Mouse (Mus musculus) embryo, embryonic 11.5 days (tissue): ENCODE results near the gene Il12rb1.
"Not testable (repeated sequence)": the region's sequence is repeated elsewhere in the genome, so short reads cannot be mapped to it uniquely, and the experiment has no call there.

Experiments used
- DNase-seq: peaks from one replicate; pipeline ENCODE4 v3.0.0-alpha.2; 2012; ENCODE audit warnings: low read depth, low spot score

The Il12rb1 gene

GRCm38 (mm10) chr8:70800648-70801047, 7.6 kb upstream of the Il12rb1 start:
- DNase-seq, result no peak

DNA sequence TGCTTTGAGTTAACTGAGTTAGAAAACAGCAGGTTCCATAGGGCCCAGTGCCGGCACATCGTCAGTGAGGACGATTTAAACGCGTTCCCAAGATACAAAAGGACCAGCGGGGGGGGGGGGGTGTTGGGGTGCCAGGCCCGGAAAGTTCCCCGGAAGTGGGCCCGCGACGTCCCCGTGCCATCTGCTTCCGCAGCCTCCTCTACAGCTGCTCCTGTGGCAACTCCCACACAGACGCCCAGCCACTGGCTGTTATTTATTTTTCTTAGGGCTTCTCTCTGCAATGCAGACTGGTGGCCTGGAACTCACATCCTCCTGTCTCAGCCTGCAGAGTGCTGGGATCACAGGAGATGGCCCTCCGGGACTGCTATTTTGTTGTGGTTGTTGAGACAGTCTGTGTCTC, 7.1 kb upstream of the Il12rb1 start:
- no peak for DNase-seq

GRCm38 (mm10) chr8:70801830-70802229, 6.4 kb upstream of the Il12rb1 start:
- DNase-seq, result no peak

GRCm38 (mm10) chr8:70802786-70803510, 5.3 kb upstream of the Il12rb1 start:
- no peak for DNase-seq

GRCm38 (mm10) chr8:70803761-70804480, 4.3 kb upstream of the Il12rb1 start:
- no peak for DNase-seq

GRCm38 (mm10) chr8:70804481-70805206, 3.6 kb upstream of the Il12rb1 start, which contains the start of gene Mast3:
Gene Mast3 (minus strand): TSS chr8:70805054.
- peak; percentile 59 for DNase-seq

- DNase-seq, result no peak
Observed at GRCm38 (mm10) chr8:70806541-70806940, 1.7 kb upstream of the Il12rb1 start.

DNA sequence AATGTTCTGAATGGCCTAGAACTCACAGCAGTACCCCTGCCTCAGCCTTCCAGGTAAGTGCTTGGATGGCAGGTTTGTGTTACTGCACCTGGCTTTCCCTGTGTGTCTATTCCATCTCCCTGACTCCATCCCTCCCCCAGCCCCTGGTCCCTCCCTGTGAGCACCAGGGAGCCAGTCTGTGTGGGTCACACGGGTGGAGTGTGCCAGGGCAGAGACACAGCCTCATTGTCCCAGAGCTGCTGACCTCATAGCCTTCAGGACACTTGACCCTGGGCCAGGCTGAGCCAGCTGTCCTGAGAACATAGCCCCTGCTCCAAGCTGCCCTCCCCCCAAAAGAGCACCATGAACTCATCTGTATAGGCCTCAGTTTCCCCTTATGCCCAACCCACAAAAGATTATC, 945 bp upstream of the Il12rb1 start:
- no peak for DNase-seq

DNA sequence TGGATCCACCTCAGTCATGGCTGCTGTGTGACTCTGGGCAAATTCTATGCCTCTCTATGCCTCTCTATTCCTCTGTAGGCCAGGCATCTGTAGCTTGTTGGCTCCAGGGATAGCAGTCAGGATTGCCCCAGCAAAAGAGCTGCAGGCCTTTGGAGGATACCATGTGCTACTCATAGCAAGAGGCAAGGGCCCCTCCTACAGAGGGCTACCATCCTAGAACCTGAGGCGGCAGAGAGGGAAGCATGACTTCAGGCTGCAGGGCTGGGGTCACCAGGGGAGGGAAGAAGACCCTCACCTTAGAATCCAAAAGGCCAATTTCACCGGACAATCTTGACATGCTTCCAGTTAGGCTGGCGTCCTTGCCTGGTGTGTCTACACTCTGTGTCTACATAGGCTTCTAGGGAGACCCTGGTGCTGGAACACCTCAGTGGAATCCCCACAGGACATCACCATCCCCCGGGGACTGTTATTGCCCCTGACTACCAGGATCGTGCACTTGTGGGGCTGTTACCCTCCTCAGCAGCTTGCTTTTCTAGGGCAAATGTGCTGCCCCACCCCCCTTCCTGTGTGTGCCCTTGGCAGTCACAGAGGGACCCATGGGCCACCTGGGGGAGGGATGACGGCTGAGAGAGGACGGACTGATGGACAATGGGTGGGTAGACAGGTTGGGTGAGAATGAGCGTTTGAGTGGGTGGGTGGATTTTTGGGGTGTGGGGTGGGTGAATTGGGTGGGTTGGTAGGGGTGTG, 879 bp downstream of the Il12rb1 start:
- DNase-seq, result no peak

DNA sequence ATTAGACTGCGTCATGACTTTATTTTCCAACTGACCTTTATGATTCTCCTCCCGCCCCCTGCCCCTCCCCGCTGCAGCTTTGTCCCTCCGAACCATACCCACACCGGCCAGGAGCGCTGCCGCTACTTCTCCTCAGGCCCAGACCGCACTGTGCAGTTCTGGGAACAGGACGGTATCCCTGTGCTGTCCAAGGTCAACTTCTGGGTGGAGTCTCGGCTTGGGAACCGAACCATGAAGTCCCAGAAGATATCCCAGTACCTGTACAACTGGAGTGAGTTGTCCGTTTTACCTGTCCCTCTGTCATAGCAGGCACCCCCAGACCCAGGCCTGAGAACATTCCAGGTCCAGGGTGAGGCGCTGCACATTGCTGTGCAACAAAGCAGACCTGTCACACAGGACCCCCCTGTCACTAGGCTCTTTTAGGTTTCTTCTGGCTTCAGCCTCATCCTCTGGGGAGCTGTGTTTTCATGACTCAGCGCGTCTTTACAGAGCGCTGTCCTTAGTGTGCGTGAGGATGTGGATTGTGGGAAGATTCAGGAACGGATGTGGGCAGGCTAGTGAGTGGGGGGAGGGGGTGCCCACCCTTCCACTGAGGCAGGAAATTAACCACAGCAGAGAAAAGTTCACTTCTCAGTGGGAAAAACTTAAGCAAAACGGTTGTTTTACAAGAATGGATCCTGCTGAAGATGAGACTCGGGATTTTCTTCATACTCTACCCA, 2.9 kb downstream of the Il12rb1 start:
- no peak for DNase-seq

- no peak for DNase-seq
Observed at GRCm38 (mm10) chr8:70812055-70812454, 3.8 kb downstream of the Il12rb1 start.

DNA sequence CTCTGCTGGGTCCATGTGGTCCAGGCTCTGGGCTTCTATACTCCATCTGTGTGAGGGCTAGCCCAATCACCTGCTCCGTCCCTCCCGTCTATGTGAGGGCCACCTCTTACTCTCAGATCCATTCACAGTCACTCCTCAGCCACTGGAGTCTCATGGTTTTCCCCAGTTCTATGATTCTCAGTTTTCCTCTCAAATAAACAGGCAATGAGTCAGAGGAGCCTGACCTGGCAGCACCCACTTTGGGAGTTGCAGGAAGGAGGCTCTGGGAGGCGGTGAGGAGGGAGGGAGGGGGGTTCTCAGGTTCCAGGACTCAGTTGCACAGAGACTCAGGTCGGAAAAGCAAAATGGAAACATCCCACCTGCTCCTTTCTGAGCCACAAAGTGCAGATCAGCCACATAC, 4.6 kb downstream of the Il12rb1 start:
- DNase-seq, result no peak

GRCm38 (mm10) chr8:70816679-70817078, 8.4 kb downstream of the Il12rb1 start:
- no peak for DNase-seq

- DNase-seq, result no peak
Observed at GRCm38 (mm10) chr8:70820101-70820935, 12.1 kb downstream of the Il12rb1 start.

- peak; percentile 64 for DNase-seq
Observed at GRCm38 (mm10) chr8:70821399-70821962, 13.2 kb downstream of the Il12rb1 start.

DNA sequence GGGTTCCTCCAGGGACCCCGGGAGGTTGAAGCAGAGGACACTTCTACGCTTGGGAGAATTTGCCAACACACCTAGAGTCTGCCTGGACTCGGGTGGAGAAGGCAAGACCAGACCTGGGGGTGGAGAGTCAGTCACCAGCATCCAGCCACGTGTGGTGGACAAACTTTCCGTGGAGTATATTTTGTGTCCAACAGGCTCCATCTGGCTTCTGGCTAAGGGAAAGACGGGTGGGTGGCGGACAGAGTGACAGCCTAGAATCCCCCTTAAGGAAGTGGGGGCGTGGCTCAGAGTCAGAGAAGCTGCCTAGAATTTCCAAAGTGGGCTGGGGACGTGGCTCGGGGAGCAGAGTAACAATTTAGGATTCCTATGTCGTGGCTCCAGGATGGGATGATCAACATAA, 13.7 kb downstream of the Il12rb1 start:
- DNase-seq, result no peak

DNA sequence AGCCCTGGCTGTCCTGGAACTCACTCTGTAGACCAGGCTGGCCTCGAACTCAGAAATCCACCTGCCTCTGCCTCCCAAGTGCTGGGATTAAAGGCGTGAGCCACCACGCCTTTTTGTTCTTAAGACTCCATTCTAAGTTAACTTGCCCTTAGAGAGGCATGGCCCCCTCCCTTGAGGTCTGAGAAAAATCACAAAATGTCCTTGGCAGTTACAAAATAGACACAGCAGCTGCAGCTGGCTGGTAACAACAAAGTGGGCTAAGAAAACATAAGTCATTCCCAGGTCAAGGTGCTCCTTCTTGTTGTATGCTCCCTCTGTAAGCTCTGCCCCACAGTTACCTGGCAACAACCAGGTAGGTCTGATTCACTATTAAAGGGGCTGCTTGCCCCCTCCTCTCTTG, 14.3 kb downstream of the Il12rb1 start:
- not testable (repeated sequence) for DNase-seq

DNA sequence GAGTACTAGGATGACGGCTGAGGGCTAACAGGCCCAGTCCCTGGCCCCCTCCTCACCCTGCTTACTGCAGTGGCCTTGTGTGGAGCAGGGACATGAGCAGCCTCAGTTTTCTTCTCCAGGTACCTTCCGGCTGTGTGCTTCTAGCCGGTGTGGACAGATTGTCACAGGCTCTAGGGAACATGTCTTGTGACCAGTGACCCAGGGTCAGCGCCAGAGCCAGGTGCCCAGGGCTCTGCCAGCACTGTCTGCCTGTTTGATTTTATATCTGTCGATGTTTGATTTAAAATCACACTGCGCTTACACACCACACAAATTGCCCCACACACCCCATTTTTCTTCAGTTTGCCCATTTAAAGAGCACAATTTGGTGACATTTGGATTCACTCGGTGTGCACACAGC, 15.6 kb downstream of the Il12rb1 start:
- DNase-seq, result no peak

- DNase-seq, result no peak
Observed at GRCm38 (mm10) chr8:70825816-70826215, 17.6 kb downstream of the Il12rb1 start.

- DNase-seq, result no peak
Observed at GRCm38 (mm10) chr8:70827010-70827409, 18.8 kb downstream of the Il12rb1 start.
